Mouse (Mus musculus) hindbrain, embryonic 16.5 days (tissue): Measurements from ENCODE around the gene Per2. TPM values are rescaled to one million over a fixed set of nuclear protein-coding genes. Genes with fewer than 3 reads are reported as not detected.

ENCODE experiments used
- ATAC-seq: fragments of 200-750 bp; cut with Nextera tagmentation; 2 replicates; pipeline ENCODE4 v1.8.0; 2017; ENCODE audit warnings: moderate TSS enrichment, moderate library complexity
- H3K27ac ChIP-seq: fragments of 300-500 bp; sonication (generic); 2 replicates; pipeline ENCODE4 v1.5.1; 2014; ENCODE audit warnings: low read depth, mild to moderate bottlenecking, control low read depth, low read length, moderate library complexity
- H3K27me3 ChIP-seq: fragments of 300-500 bp; sonication (generic); replicated peaks from 2 replicates; pipeline ENCODE4 v1.6.1; 2014; ENCODE audit warnings: low read length; ENCODE audit not compliant: control insufficient read depth, insufficient read depth
- H3K36me3 ChIP-seq: fragments of 300-500 bp; sonication (generic); 2 replicates; pipeline ENCODE4 v1.6.1; 2014; ENCODE audit warnings: mild to moderate bottlenecking, low read length, moderate library complexity, mixed read lengths; ENCODE audit not compliant: control insufficient read depth, insufficient read depth
- H3K4me1 ChIP-seq: fragments of 300-500 bp; sonication (generic); 2 replicates; pipeline ENCODE4 v1.6.1; 2014; ENCODE audit warnings: low read depth, low read length; ENCODE audit not compliant: control insufficient read depth, insufficient read depth
- H3K4me2 ChIP-seq: fragments of 300-500 bp; sonication (generic); 2 replicates; pipeline ENCODE4 v1.6.1; 2014; ENCODE audit warnings: mild to moderate bottlenecking, low read length, control low read depth, moderate library complexity
- H3K4me3 ChIP-seq: fragments of 300-500 bp; sonication (generic); 2 replicates; pipeline ENCODE4 v1.5.1; 2014; ENCODE audit warnings: mild to moderate bottlenecking, low read length, control low read depth, moderate library complexity
- H3K9ac ChIP-seq: fragments of 300-500 bp; sonication (generic); 2 replicates; pipeline ENCODE4 v1.6.1; 2014; ENCODE audit warnings: low read depth, mild to moderate bottlenecking, control low read depth, low read length, moderate library complexity
- H3K9me3 ChIP-seq: fragments of 300-500 bp; sonication (generic); 2 replicates; pipeline ENCODE4 v1.6.1; 2014; ENCODE audit warnings: mild to moderate bottlenecking, low read length, moderate library complexity; ENCODE audit not compliant: control insufficient read depth
- WGBS: fragments of 180-500 bp; shearing (Covaris S2); extraction: QIAGEN DNeasy Blood & Tissue Kit; methylation state at CpG from one replicate; pipeline ENCODE4 v1.1.7; 2014; 5-methylcytosine and 5-hydroxymethylcytosine counted together
- polyA plus RNA-seq: library from polyadenylated mRNA; unstranded; fragments of >200 nt; fragmentation: Nextera tagmentation; extraction: Ambion mirVana; gene quantifications from 2 replicates; pipeline ENCODE4 v1.2.1, GENCODE M21; 2015

Gene Per2
- polyA plus RNA-seq, 1 experiment from 2014 or later: 5.0 TPM

DNA sequence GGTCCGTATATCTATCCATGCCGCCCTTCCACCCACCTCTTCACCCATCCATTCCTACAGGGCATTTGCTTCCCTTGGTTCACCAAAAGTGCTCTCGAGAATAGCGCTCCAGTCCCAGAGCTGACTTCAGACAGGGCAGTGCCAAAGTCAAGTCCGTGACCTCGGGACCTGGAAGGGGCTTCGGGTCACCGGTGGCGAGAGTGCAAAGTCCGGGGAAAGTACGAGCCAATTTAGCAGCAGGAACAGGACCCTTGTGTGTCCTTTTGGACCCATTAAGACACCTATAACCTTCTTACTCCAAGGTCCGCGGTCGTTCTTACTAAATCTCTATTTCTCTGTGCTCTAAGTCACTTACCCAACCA lies 45.6 kb downstream of the Per2 start:
- Histone ChIP-seq H3K27ac (peak overlapping the region; percentile 80), H3K4me2 (peak overlapping the region; percentile 93), H3K4me3 (peak overlapping the region; percentile 67), H3K9ac (peak overlapping the region; percentile 67), H3K36me3 (peaks cover 6% of the 10 kb centered on the region; the same call in 1 of the 2 replicates), H3K27me3 (no peaks in the 10 kb centered on the region), H3K4me1 (peaks cover 33% of the 10 kb centered on the region), H3K9me3 (no peaks in the 10 kb centered on the region)
- ATAC-seq: no peak; the same call in 1 of the 2 replicates
- 0% methylated on average over 14 of the region's 14 CpGs for WGBS

DNA sequence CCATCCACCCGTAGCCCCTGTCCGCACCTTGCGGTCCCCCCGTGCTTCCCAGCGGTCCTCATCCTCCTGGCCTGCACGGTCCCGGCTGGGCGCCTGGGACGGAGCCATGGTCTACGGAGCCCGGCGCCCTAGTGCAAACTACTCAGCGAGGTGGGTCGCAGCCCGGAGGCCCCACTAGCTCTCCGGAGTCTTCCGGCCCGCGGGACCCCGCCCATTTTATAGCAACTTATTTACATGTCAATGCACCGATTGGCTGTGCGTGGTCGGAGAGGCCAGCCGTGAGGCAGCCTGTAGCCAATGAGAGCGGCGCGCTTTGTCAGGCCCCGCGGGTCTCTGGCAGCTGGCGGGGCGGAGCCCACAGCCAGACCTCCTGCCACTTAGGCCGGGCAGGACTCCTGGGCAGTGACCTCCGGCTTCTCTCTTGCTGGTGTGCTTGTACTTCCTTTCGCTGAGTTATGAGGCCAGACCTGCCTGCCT lies 46.1 kb downstream of the Per2 start:
- Histone ChIP-seq H3K27me3 (no peaks in the 10 kb centered on the region), H3K4me2 (peak overlapping the region; percentile 93), H3K4me1 (peaks cover 33% of the 10 kb centered on the region), H3K4me3 (peak overlapping the region; percentile 67), H3K27ac (peak overlapping the region; percentile 80), H3K9me3 (no peaks in the 10 kb centered on the region), H3K9ac (peak overlapping the region; percentile 85), H3K36me3 (peaks cover 5% of the 10 kb centered on the region; the same call in 1 of the 2 replicates)
- peak; percentile 93 for ATAC-seq
- WGBS: under 1% methylated on average over 33 of the region's 34 CpGs

DNA sequence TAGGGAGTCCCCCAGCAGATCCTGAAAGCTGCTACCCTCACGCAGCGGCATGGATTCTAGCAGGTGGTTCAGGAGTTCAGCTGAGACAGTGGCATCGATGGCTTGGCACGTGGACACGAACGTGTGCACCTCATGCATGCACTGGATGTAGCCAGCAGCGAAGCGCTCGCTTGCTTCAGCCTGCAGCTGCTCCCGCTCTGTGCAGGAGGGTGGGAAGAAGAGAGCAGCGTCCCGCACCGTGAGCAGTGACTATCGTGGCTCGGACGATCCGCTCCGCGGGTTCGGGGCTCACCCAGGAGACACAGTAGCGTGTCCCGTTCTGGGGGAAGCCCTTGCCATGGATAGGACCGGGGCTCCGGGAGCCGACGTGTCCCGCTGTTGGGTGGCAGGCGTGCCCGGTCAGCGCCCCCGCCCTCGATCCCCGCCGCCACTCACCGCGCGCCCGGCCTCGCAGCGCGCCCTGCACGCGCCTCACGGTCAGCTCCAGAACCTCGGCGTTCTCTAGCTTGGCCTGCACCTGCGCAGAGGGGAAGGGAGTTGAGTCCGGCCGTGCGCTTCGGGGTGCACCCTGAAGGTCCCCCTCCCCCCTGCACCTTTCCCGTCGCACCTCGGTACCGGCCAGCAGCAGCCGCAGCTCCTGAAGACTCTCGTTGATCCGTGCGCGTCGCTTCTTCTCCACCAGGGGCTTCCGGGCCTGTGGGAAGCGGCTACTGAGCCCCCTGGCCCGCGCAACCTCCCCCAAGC lies 46.7 kb downstream of the Per2 start:
- peak; percentile 27 for ATAC-seq
- peak overlapping the region; percentile 85 for H3K9ac ChIP-seq
- 2% methylated on average over 52 of the region's 65 CpGs for WGBS
- no peaks in the 10 kb centered on the region for H3K36me3 ChIP-seq
- peak overlapping the region; percentile 80 for H3K27ac ChIP-seq
- peak overlapping the region; percentile 93 for H3K4me2 ChIP-seq
- no peaks in the 10 kb centered on the region for H3K27me3 ChIP-seq
- H3K4me1 ChIP-seq: peaks cover 33% of the 10 kb centered on the region
- H3K9me3 ChIP-seq: no peaks in the 10 kb centered on the region
- peak overlapping the region; percentile 67 for H3K4me3 ChIP-seq

- Histone ChIP-seq H3K9ac (peak overlapping the region; percentile 85), H3K9me3 (no peaks in the 10 kb centered on the region), H3K27ac (no peak overlapping the region), H3K4me2 (peak overlapping the region; percentile 93), H3K27me3 (no peaks in the 10 kb centered on the region), H3K36me3 (no peaks in the 10 kb centered on the region), H3K4me3 (peak overlapping the region; percentile 67), H3K4me1 (peaks cover 33% of the 10 kb centered on the region)
- 46% methylated on average over 8 of the region's 8 CpGs for WGBS
- no peak for ATAC-seq
Observed at GRCm38 (mm10) chr1:91411631-91412285, 47.4 kb downstream of the Per2 start.

GRCm38 (mm10) chr1:91407819-91408218 lies 51.3 kb downstream of the Per2 start:
- Histone ChIP-seq H3K36me3 (no peaks in the 10 kb centered on the region), H3K4me3 (no peak overlapping the region), H3K9me3 (no peaks in the 10 kb centered on the region), H3K27ac (no peak overlapping the region), H3K27me3 (no peaks in the 10 kb centered on the region), H3K4me1 (peaks cover 13% of the 10 kb centered on the region), H3K4me2 (no peak overlapping the region), H3K9ac (no peak overlapping the region)
- 87% methylated on average over 4 of the region's 4 CpGs for WGBS
- ATAC-seq: no peak

DNA sequence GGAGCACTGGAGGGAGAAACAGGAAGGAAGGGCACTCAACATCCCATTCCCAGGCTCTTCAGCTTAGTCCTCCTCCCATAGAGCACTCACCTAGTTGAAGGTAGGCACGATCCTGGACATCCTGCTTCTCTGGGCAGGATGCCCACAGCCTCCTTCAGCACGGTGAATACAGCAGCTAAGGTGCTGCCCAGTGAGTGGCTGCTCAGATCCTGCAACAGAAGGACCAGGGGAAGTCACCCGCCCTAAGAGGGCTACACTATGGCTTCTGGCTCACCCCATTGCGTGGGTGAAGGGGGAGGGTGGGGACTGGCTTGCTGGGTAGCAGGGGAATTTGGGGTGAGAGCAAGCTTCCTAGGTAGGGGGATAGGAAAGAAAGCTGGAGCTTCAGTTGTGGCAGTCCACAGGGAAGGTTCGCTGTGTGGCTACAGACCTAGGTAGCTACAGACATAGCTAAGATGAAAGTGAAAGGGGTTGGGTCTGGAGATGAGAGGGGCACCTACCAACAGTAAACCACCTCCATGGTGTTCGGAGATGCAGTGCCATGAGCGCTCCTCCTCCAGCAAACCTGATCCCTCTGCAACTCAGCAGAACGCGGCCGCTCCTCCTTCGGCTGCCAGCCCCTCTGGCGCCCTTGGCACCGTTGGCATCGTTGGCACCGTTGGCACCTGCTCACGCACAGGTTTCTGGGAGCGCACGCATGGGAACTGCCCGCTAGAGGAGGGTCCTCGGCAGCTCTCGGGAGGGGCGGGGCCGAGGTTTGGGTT lies 53.5 kb downstream of the Per2 start:
- no peaks in the 10 kb centered on the region for H3K9me3 ChIP-seq
- H3K4me3 ChIP-seq: no peak overlapping the region
- 48% methylated on average over 23 of the region's 23 CpGs for WGBS
- no peak overlapping the region for H3K27ac ChIP-seq
- no peaks in the 10 kb centered on the region for H3K4me1 ChIP-seq
- H3K36me3 ChIP-seq: no peaks in the 10 kb centered on the region
- no peaks in the 10 kb centered on the region for H3K27me3 ChIP-seq
- no peak overlapping the region for H3K4me2 ChIP-seq
- no peak overlapping the region for H3K9ac ChIP-seq
- ATAC-seq: 0 out of 2 replicates have a peak, but pooled peaks have one; percentile 34

DNA sequence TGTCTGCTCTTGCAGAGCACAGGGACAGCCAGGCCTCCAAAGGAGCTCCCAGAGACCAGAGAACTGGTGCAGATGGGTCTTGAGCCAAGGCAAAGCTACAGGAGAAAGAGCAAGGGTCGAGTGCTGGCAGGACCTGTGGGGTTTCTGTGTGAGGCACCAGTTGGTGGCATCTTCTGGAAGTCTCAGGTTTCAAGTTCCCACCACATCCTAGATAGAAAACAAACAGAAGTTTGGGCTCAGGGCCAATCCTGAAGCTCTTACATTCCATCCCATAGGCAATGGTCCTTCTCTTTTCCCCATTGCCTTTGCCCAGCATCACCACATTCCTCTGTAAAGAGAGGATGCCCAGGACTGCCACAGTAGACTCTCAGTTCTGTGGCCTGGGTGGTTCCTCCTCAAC lies 54.1 kb downstream of the Per2 start:
- WGBS: 33% methylated on average over 1 of the region's 1 CpGs
- no peaks in the 10 kb centered on the region for H3K4me1 ChIP-seq
- H3K9ac ChIP-seq: no peak overlapping the region

DNA sequence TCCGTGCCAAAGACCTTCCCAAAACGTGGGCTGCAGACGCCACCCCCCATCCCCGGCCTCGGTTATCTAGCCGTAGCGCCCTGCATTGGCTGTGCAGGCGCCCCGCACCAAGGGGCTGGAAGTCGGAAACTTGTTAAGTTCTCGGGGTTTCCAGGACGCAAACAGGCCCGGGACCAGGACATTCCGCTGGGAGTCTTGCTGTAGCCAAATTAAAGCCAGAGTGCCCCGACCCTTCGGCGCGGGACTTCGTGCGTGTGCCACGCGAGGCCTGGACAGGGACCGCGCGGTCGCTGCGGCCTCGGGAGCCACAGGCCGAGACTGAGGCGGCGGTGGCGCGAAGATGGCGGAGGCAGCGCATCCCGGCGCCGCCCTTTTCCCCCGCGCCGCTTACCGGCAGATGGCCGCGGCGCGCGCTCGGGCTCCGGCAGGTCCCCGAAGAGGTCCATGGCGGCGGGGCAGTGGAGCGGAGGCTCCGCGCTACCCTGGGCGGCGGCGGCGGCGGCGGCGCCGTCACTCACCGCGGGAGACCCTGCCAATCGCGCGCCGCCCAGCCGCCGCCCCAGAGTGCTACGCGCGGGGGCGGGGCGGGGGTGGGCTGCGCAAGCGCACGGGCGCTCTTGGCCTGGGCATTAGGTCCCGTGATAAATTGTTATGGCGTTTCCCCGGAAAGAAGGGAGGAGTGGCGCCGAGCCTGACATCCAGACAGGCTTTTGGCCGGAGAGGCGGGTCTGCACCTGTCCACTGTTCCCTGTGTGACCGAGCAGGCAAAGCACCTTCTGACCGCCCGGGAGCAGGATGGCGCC lies 60.7 kb downstream of the Per2 start, which contains the start of gene Ilkap:
Ilkap (minus strand) TSS at position 556 of the 803 bp plus-strand sequence.
- no peaks in the 10 kb centered on the region for H3K9me3 ChIP-seq
- peak within 1 kb of the TSS; percentile 95 for H3K9ac ChIP-seq
- peaks cover 22% of the 10 kb centered on the region for H3K4me1 ChIP-seq
- peaks cover 2% of the 10 kb centered on the region; the same call in 1 of the 2 replicates for H3K36me3 ChIP-seq
- peak within 1 kb of the TSS; percentile 67 for H3K4me3 ChIP-seq
- peak; percentile 95 for ATAC-seq
- under 1% methylated on average over 84 of the region's 91 CpGs for WGBS
- H3K27me3 ChIP-seq: no peaks in the 10 kb centered on the region
- peak within 1 kb of the TSS; percentile 69 for H3K4me2 ChIP-seq
- H3K27ac ChIP-seq: peak within 1 kb of the TSS; percentile 90

More for the DNA sequence above, 54.1 kb downstream of the Per2 start:
- H3K4me3 ChIP-seq: no peak overlapping the region
- no peak overlapping the region for H3K27ac ChIP-seq
- no peak overlapping the region for H3K4me2 ChIP-seq
- no peaks in the 10 kb centered on the region for H3K36me3 ChIP-seq
- no peak for ATAC-seq
- H3K9me3 ChIP-seq: no peaks in the 10 kb centered on the region
- no peaks in the 10 kb centered on the region for H3K27me3 ChIP-seq
